Mouse (Mus musculus): ENCODE data around the gene Lrmda. TPM values are rescaled to one million over a fixed set of nuclear protein-coding genes. Genes with fewer than 3 reads are reported as not detected.
A peak's percentile ranks its signal among the peaks of the same experiment; 100 is the strongest.

Gene Lrmda
- polyA plus RNA-seq, 1 experiment from 2014 or later = not detected

GRCm38 (mm10) chr14:23084241-23084773 is 1064.8 kb downstream of the Lrmda start:
- Histone ChIP-seq H3K4me3 (replicated peaks; ENCODE audit: low read depth, low read length) (no peak overlapping the region), H3K9me3 (ENCODE audit: control insufficient read depth, low read length) (no peaks in the 10 kb centered on the region), H3K27me3 (ENCODE audit: control insufficient read depth, insufficient read depth, low read length) (no peaks in the 10 kb centered on the region), H3K4me2 (ENCODE audit: low read length) (no peak overlapping the region), H3K36me3 (ENCODE audit: control insufficient read depth, insufficient read depth, low read length) (no peaks in the 10 kb centered on the region), H3K9ac (replicated peaks; ENCODE audit: low read length) (no peak overlapping the region), H3K4me1 (ENCODE audit: control insufficient read depth, insufficient read depth, low read length) (no peaks in the 10 kb centered on the region), H3K27ac (replicated peaks; ENCODE audit: low read depth, low read length) (no peak overlapping the region)
- ATAC-seq (ENCODE audit: low FRiP score, low TSS enrichment) (no peak), DNase-seq (no peak)
- 93% methylated on average over 1 of the region's 1 CpGs for WGBS

GRCm38 (mm10) chr14:23084797-23085196 is 1065.3 kb downstream of the Lrmda start:
- ATAC-seq (ENCODE audit: low FRiP score, low TSS enrichment) = no peak

GRCm38 (mm10) chr14:23093306-23093705 is 1073.8 kb downstream of the Lrmda start:
- WGBS = 90% methylated on average over 4 of the region's 4 CpGs
- no peak overlapping the region for H3K4me2 ChIP-seq (ENCODE audit: low read length)
- DNase-seq = no peak

More at GRCm38 (mm10) chr14:23084797-23085196, 1065.3 kb downstream of the Lrmda start:
- no peak for DNase-seq
- Histone ChIP-seq H3K27ac (replicated peaks; ENCODE audit: low read depth, low read length) (no peak overlapping the region), H3K9ac (replicated peaks; ENCODE audit: low read length) (no peak overlapping the region), H3K27me3 (ENCODE audit: control insufficient read depth, insufficient read depth, low read length) (no peaks in the 10 kb centered on the region), H3K4me1 (ENCODE audit: control insufficient read depth, insufficient read depth, low read length) (no peaks in the 10 kb centered on the region), H3K4me3 (replicated peaks; ENCODE audit: low read depth, low read length) (no peak overlapping the region), H3K4me2 (ENCODE audit: low read length) (no peak overlapping the region), H3K9me3 (ENCODE audit: control insufficient read depth, low read length) (no peaks in the 10 kb centered on the region), H3K36me3 (ENCODE audit: control insufficient read depth, insufficient read depth, low read length) (no peaks in the 10 kb centered on the region)
- WGBS = 81% methylated on average over 1 of the region's 1 CpGs

GRCm38 (mm10) chr14:23094546-23095157 is 1075.1 kb downstream of the Lrmda start:
- 30% methylated on average over 5 of the region's 5 CpGs for WGBS
- DNase-seq (peak; percentile 43), ATAC-seq (ENCODE audit: low FRiP score, low TSS enrichment) (no peak)
- Histone ChIP-seq H3K27ac (replicated peaks; ENCODE audit: low read depth, low read length) (peak overlapping the region; percentile 52; the same call in 1 of the 2 replicates), H3K4me2 (ENCODE audit: low read length) (peak overlapping the region; percentile 39), H3K4me3 (replicated peaks; ENCODE audit: low read depth, low read length) (no peak overlapping the region), H3K36me3 (ENCODE audit: control insufficient read depth, insufficient read depth, low read length) (no peaks in the 10 kb centered on the region), H3K9me3 (ENCODE audit: control insufficient read depth, low read length) (no peaks in the 10 kb centered on the region), H3K27me3 (ENCODE audit: control insufficient read depth, insufficient read depth, low read length) (peaks cover 4% of the 10 kb centered on the region; the same call in 1 of the 2 replicates), H3K9ac (replicated peaks; ENCODE audit: low read length) (0 out of 2 replicates have a peak overlapping the region, but pooled peaks have one; percentile 2), H3K4me1 (ENCODE audit: control insufficient read depth, insufficient read depth, low read length) (peaks cover 22% of the 10 kb centered on the region)

More at GRCm38 (mm10) chr14:23093306-23093705, 1073.8 kb downstream of the Lrmda start:
- no peak overlapping the region for H3K4me3 ChIP-seq (replicated peaks; ENCODE audit: low read depth, low read length)
- H3K36me3 ChIP-seq (ENCODE audit: control insufficient read depth, insufficient read depth, low read length) = no peaks in the 10 kb centered on the region
- peaks cover 22% of the 10 kb centered on the region for H3K4me1 ChIP-seq (ENCODE audit: control insufficient read depth, insufficient read depth, low read length)
- no peaks in the 10 kb centered on the region for H3K9me3 ChIP-seq (ENCODE audit: control insufficient read depth, low read length)
- no peak for ATAC-seq (ENCODE audit: low FRiP score, low TSS enrichment)
- H3K9ac ChIP-seq (replicated peaks; ENCODE audit: low read length) = no peak overlapping the region
- H3K27ac ChIP-seq (replicated peaks; ENCODE audit: low read depth, low read length) = no peak overlapping the region
- peaks cover 4% of the 10 kb centered on the region; the same call in 1 of the 2 replicates for H3K27me3 ChIP-seq (ENCODE audit: control insufficient read depth, insufficient read depth, low read length)

- no peaks in the 10 kb centered on the region for H3K36me3 ChIP-seq (ENCODE audit: control insufficient read depth, insufficient read depth, low read length)
- WGBS = 21% methylated on average over 10 of the region's 10 CpGs
- peak overlapping the region; percentile 64 for H3K27ac ChIP-seq (replicated peaks; ENCODE audit: low read depth, low read length)
- H3K27me3 ChIP-seq (ENCODE audit: control insufficient read depth, insufficient read depth, low read length) = peaks cover 4% of the 10 kb centered on the region; the same call in 1 of the 2 replicates
- H3K9ac ChIP-seq (replicated peaks; ENCODE audit: low read length) = 0 out of 2 replicates have a peak overlapping the region, but pooled peaks have one; percentile 2
- peaks cover 22% of the 10 kb centered on the region for H3K4me1 ChIP-seq (ENCODE audit: control insufficient read depth, insufficient read depth, low read length)
- DNase-seq (peak; percentile 53), ATAC-seq (ENCODE audit: low FRiP score, low TSS enrichment) (no peak)
- H3K4me3 ChIP-seq (replicated peaks; ENCODE audit: low read depth, low read length) = no peak overlapping the region
- H3K9me3 ChIP-seq (ENCODE audit: control insufficient read depth, low read length) = no peaks in the 10 kb centered on the region
- peak overlapping the region; percentile 39 for H3K4me2 ChIP-seq (ENCODE audit: low read length)
Observed at GRCm38 (mm10) chr14:23095158-23096016, 1075.9 kb downstream of the Lrmda start.

GRCm38 (mm10) chr14:23096017-23096336 is 1076.5 kb downstream of the Lrmda start:
- peaks cover 22% of the 10 kb centered on the region for H3K4me1 ChIP-seq (ENCODE audit: control insufficient read depth, insufficient read depth, low read length)
- H3K4me2 ChIP-seq (ENCODE audit: low read length) = no peak overlapping the region
- peak; percentile 40 for DNase-seq
- ATAC-seq (ENCODE audit: low FRiP score, low TSS enrichment) = no peak
- peak overlapping the region; percentile 64 for H3K27ac ChIP-seq (replicated peaks; ENCODE audit: low read depth, low read length)
- no peak overlapping the region for H3K9ac ChIP-seq (replicated peaks; ENCODE audit: low read length)
- WGBS = 43% methylated on average over 3 of the region's 3 CpGs
- peaks cover 4% of the 10 kb centered on the region; the same call in 1 of the 2 replicates for H3K27me3 ChIP-seq (ENCODE audit: control insufficient read depth, insufficient read depth, low read length)
- H3K4me3 ChIP-seq (replicated peaks; ENCODE audit: low read depth, low read length) = no peak overlapping the region
- no peaks in the 10 kb centered on the region for H3K36me3 ChIP-seq (ENCODE audit: control insufficient read depth, insufficient read depth, low read length)
- H3K9me3 ChIP-seq (ENCODE audit: control insufficient read depth, low read length) = no peaks in the 10 kb centered on the region

GRCm38 (mm10) chr14:23096405-23096804 is 1076.9 kb downstream of the Lrmda start:
- DNase-seq (peak; percentile 34), ATAC-seq (ENCODE audit: low FRiP score, low TSS enrichment) (no peak)
- Histone ChIP-seq H3K27me3 (ENCODE audit: control insufficient read depth, insufficient read depth, low read length) (peaks cover 4% of the 10 kb centered on the region; the same call in 1 of the 2 replicates), H3K36me3 (ENCODE audit: control insufficient read depth, insufficient read depth, low read length) (no peaks in the 10 kb centered on the region), H3K9me3 (ENCODE audit: control insufficient read depth, low read length) (no peaks in the 10 kb centered on the region), H3K9ac (replicated peaks; ENCODE audit: low read length) (no peak overlapping the region), H3K27ac (replicated peaks; ENCODE audit: low read depth, low read length) (peak overlapping the region; percentile 64), H3K4me2 (ENCODE audit: low read length) (no peak overlapping the region), H3K4me3 (replicated peaks; ENCODE audit: low read depth, low read length) (no peak overlapping the region), H3K4me1 (ENCODE audit: control insufficient read depth, insufficient read depth, low read length) (peaks cover 22% of the 10 kb centered on the region)
- 72% methylated on average over 4 of the region's 4 CpGs for WGBS

Measured in midbrain, embryonic 14.5 days (tissue).